Mouse (Mus musculus) heart, adult 2 months (tissue): ENCODE results near the gene Cfap99.

Source experiments
- CTCF ChIP-seq: fragments of 200-600 bp; IDR thresholded peaks from 2 replicates; pipeline ENCODE4 v1.8.1; 2022; ENCODE audit warnings: antibody characterized with exemption, mild to moderate bottlenecking, moderate library complexity
- POLR2A ChIP-seq: fragments of 200-500 bp; IDR thresholded peaks from 2 replicates; pipeline ENCODE4 v1.6.1; 2011; ENCODE audit warnings: mild to moderate bottlenecking, low read depth, low read length, control low read depth; ENCODE audit not compliant: insufficient read depth

DNA sequence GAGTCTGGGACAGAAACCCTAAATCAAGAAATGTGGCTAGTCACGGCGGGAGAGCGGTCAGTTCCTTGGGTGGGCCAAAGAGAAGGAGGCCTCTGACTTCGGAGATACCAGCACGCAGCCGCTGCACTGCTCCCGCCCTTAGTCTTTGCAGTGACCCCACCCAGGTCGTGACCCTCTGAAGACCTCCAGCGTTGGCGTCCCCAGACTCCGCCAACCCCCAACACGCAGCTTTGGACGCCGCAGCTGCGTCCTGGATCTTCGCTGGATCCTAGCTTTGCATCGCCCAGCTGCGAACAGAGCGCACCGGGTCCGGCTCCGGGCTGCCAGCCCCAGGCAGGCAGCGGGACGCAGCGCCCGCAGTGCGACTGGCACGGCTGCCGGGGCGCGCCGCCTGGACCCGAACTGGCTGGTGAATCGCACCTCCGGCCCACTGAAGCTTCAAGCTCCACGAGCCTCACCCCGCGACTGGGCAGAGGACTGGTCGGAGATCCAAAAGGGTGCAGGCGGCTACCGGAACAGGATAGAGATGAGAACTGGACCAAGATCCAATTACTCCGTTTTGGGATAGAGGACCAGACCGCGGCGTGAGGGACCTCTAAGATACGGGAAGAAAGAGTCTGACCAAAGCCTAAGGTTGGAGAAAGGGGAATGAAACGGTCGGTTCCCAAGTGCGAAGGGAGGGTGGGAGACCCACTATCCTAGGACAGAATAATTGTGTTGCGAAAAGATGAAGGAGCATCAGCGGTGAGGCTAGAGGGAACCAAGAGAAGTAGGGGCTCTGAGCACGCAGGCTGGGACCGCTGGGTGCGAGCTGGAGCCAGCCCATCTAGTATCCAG lies 1.2 kb upstream of the Cfap99 start:
- TF ChIP-seq POLR2A (no peak), CTCF (no peak)
